Mouse (Mus musculus): ENCODE measurements at regions not wholly inside any gene's neighbourhood (a gene's known extent, or its start where the extent isn't known, plus 50 kb on each side); places are given as distances from the start of the nearest gene placed in this dataset.

DNA sequence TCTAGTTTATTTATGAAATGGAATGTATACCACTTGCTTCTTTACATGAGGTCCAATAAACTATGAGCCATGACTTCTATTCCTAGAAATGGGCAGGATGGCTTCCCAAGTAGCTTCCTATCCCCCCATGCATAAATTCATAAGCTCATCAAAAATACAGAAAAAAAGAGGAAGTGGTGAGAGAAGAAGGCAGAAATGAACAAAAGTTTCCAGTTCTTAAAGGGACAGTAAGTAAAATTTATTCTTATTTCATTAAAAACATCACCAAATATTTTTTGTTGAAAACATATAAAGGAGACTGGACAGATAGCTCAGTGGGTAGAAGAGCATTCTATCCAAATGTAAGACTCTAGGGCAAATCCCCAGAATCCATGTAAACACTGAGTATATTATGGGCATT is 554.0 kb upstream of the Klf4 start:
- TF ChIP-seq POLR2A (IDR thresholded peaks at IDR 0.05; ENCODE audit: insufficient read length, low read depth), result no peak
- TF ChIP-seq SRF (IDR thresholded peaks at IDR 0.05; ENCODE audit: control insufficient read depth, insufficient read length, low read depth), result no peak
- TF ChIP-seq MAX (IDR thresholded peaks at IDR 0.05; ENCODE audit: low read depth), result no peak
- TF ChIP-seq TCF12 (IDR thresholded peaks at IDR 0.05; ENCODE audit: insufficient read depth, poor library complexity, severe bottlenecking), result no peak

Measured in myocyte (in vitro differentiated cells).